Mouse (Mus musculus): ENCODE results near the gene Rasgrp4.

Gene Rasgrp4

DNA sequence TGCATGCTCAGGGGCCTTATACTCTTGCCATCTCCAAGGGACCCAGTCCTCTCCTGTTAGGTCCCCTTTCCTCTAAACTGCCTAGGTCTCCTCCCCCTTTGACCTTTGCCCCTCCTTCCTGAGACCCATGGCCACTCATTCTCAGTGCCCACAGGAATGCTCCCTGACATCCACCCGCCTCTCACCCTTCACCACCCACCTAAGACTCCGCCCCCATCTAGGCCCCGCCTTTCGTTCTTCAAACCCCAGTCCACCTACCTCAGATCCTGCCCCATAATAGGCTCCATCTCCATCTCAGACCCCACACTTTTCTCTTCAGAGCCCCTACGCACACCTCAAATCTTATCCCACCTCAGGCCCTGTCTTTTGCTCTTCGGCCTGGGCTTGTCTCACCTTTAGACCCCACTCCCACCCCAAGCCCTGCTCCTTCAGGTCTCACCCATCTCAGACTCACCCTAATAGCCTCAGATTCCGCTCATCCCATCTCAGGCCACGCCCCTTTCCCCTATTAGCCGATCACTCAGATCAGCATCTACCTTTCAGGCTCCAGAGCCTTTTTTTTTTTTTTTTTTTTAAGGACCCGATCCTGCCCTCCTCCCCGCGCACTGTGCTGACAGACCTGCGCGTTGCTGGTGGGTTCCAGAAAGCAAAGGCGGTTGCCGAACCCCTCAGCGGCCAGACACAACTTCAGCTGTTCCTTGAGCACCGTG is 16.4 kb upstream of the Rasgrp4 start:
- Histone ChIP-seq H3K27me3 (ENCODE audit: insufficient read depth, low read length) (peaks cover 13% of the 10 kb centered on the region; the same call in 1 of the 2 replicates), H3K9me3 (ENCODE audit: low read length) (no peaks in the 10 kb centered on the region), H3K36me3 (ENCODE audit: insufficient read depth, low read length) (peaks cover 12% of the 10 kb centered on the region), H3K4me1 (replicated peaks; ENCODE audit: low read depth, low read length) (peaks cover 25% of the 10 kb centered on the region), H3K4me3 (replicated peaks; ENCODE audit: low read length) (peak overlapping the region; percentile 59)
- TF ChIP-seq NANOG (IDR thresholded peaks at IDR 0.05; ENCODE audit: borderline replicate concordance, low read length) (no peak), CTCF (conservative IDR thresholded peaks at IDR 0.05; ENCODE audit: low read length) (no peak), POU5F1 (IDR thresholded peaks at IDR 0.05; ENCODE audit: borderline replicate concordance, low read length) (no peak)

GRCm38 (mm10) chr7:29119526-29119925 is 15.1 kb upstream of the Rasgrp4 start:
- no peak overlapping the region for H3K4me3 ChIP-seq (replicated peaks; ENCODE audit: low read length)
- no peak for TF ChIP-seq CTCF (conservative IDR thresholded peaks at IDR 0.05; ENCODE audit: low read length)
- TF ChIP-seq NANOG (IDR thresholded peaks at IDR 0.05; ENCODE audit: borderline replicate concordance, low read length): no peak
- TF ChIP-seq POU5F1 (IDR thresholded peaks at IDR 0.05; ENCODE audit: borderline replicate concordance, low read length): no peak
- H3K36me3 ChIP-seq (ENCODE audit: insufficient read depth, low read length): peaks cover 7% of the 10 kb centered on the region

DNA sequence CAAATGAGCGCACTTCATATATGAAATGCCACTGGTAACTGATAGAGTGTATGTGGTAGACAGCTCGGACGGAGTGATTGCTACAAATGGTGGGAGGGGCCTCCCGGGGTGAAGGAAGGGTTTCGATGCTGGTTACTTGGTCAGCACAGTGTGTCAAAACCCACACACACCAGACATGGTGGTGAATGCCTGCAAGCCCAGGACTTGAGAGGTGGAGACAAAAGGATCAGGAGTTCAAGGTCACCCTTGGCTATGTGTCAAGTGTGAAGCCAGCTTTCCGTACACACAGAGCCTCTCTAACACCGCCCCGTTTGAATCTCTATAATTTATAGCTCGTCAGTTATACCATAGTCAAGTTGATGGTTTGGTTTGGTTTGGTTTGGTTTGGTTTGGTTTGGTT is 11.8 kb upstream of the Rasgrp4 start:
- TF ChIP-seq CTCF (conservative IDR thresholded peaks at IDR 0.05; ENCODE audit: low read length) (no peak), NANOG (IDR thresholded peaks at IDR 0.05; ENCODE audit: borderline replicate concordance, low read length) (no peak), POU5F1 (IDR thresholded peaks at IDR 0.05; ENCODE audit: borderline replicate concordance, low read length) (no peak)
- Histone ChIP-seq H3K4me1 (replicated peaks; ENCODE audit: low read depth, low read length) (peaks cover 58% of the 10 kb centered on the region), H3K4me3 (replicated peaks; ENCODE audit: low read length) (0 out of 2 replicates have a peak overlapping the region, but pooled peaks have one; percentile 11), H3K27me3 (ENCODE audit: insufficient read depth, low read length) (peaks cover 14% of the 10 kb centered on the region), H3K9me3 (ENCODE audit: low read length) (no peaks in the 10 kb centered on the region), H3K36me3 (ENCODE audit: insufficient read depth, low read length) (no peaks in the 10 kb centered on the region)

More at GRCm38 (mm10) chr7:29119526-29119925, 15.1 kb upstream of the Rasgrp4 start:
- Histone ChIP-seq H3K9me3 (ENCODE audit: low read length) (no peaks in the 10 kb centered on the region), H3K27me3 (ENCODE audit: insufficient read depth, low read length) (peaks cover 20% of the 10 kb centered on the region), H3K4me1 (replicated peaks; ENCODE audit: low read depth, low read length) (peaks cover 38% of the 10 kb centered on the region)

DNA sequence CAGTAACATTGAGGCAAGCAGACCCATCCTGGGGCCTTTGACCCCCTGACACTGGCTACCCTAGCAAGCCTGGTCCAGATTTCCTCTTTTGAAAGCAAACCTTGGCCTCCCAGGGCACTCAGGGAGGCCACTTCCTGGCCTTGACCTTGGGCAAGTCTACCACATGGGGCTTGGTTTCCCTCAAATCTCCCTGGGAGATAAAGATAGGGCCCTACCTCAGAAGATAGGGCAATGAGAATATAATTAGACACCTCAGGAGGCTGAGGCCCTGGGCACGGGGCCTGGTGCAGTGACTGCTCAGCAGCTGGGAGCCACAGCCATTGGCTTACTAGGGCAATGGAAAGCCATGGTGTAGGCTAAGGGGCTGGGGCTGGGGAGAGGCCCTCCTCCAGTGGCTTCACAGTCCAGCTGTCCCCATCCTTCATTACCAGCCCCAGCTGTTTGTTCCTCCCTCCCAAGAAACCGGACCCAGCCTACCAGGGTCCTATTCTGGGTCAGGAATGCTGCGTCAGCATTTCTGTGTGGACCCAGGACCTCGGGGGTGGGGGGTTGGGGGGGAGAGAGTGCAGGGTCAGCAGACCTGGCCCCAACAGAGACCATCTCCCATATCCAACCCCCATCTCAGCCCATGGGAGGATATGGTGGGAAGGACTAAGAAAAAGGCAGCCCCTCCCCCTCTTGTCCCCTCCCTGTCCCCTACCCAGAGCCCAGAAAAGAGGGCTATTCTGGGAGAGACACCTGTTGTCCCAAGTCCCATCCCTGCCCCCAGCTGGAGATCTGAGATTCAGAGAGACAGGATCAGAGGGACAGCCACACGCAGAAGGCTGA is 10.9 kb upstream of the Rasgrp4 start:
- H3K27me3 ChIP-seq (ENCODE audit: insufficient read depth, low read length): peaks cover 14% of the 10 kb centered on the region
- no peaks in the 10 kb centered on the region for H3K9me3 ChIP-seq (ENCODE audit: low read length)
- no peaks in the 10 kb centered on the region for H3K36me3 ChIP-seq (ENCODE audit: insufficient read depth, low read length)
- no peak for TF ChIP-seq CTCF (conservative IDR thresholded peaks at IDR 0.05; ENCODE audit: low read length)
- no peak for TF ChIP-seq POU5F1 (IDR thresholded peaks at IDR 0.05; ENCODE audit: borderline replicate concordance, low read length)
- TF ChIP-seq NANOG (IDR thresholded peaks at IDR 0.05; ENCODE audit: borderline replicate concordance, low read length): no peak
- peaks cover 49% of the 10 kb centered on the region for H3K4me1 ChIP-seq (replicated peaks; ENCODE audit: low read depth, low read length)
- H3K4me3 ChIP-seq (replicated peaks; ENCODE audit: low read length): peak overlapping the region; percentile 77

GRCm38 (mm10) chr7:29124970-29125369 is 9.7 kb upstream of the Rasgrp4 start, which contains the start of gene Ryr1:
Ryr1 (minus strand) TSS chr7:29125179.
- H3K27me3 ChIP-seq (ENCODE audit: insufficient read depth, low read length): peaks cover 8% of the 10 kb centered on the region; the same call in 1 of the 2 replicates
- no peaks in the 10 kb centered on the region for H3K9me3 ChIP-seq (ENCODE audit: low read length)
- H3K4me3 ChIP-seq (replicated peaks; ENCODE audit: low read length): peak within 1 kb of the TSS; percentile 77
- TF ChIP-seq NANOG (IDR thresholded peaks at IDR 0.05; ENCODE audit: borderline replicate concordance, low read length) (no peak), CTCF (conservative IDR thresholded peaks at IDR 0.05; ENCODE audit: low read length) (no peak), POU5F1 (IDR thresholded peaks at IDR 0.05; ENCODE audit: borderline replicate concordance, low read length) (no peak)
- no peaks in the 10 kb centered on the region for H3K36me3 ChIP-seq (ENCODE audit: insufficient read depth, low read length)
- peaks cover 51% of the 10 kb centered on the region for H3K4me1 ChIP-seq (replicated peaks; ENCODE audit: low read depth, low read length)

DNA sequence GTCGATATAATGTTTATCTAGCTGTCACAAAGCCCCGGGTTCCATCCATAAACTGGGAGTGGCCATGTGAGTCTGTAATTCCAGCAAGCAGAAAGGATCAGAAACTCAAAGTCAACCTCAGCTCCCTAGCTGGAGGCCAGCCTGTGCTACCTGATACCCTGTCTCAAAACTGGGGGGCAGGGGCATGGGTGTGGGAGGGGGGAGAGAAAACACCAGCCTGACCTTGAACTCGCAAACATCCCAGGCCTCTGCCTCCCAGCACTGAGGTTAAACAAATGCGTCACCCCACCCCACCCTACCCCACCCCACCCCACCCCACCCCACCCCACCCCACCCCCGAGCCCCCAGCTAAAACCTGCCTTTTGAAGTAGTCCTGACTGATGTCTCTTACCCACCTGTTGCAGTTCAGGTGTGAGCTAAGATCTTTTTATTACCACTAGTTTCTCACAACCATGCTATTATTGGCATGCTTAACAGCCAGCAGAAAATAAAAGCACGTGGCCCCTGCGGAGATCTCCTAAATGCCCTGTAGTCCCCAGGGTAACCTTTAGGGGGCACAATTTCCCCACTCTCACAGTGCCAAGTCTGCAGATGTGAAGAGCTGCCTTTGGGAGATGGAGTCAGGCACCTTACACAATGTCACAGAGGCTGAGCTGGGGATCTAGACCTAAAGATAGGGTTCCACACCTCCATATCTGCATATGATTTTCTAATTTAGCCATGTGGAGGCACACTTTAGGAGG is 8.3 kb upstream of the Rasgrp4 start:
- Histone ChIP-seq H3K27me3 (ENCODE audit: insufficient read depth, low read length) (peaks cover 8% of the 10 kb centered on the region; the same call in 1 of the 2 replicates), H3K4me1 (replicated peaks; ENCODE audit: low read depth, low read length) (peaks cover 56% of the 10 kb centered on the region), H3K36me3 (ENCODE audit: insufficient read depth, low read length) (no peaks in the 10 kb centered on the region), H3K9me3 (ENCODE audit: low read length) (no peaks in the 10 kb centered on the region), H3K4me3 (replicated peaks; ENCODE audit: low read length) (no peak overlapping the region)
- TF ChIP-seq POU5F1 (IDR thresholded peaks at IDR 0.05; ENCODE audit: borderline replicate concordance, low read length): no peak
- TF ChIP-seq NANOG (IDR thresholded peaks at IDR 0.05; ENCODE audit: borderline replicate concordance, low read length): no peak
- peak; percentile 99 for TF ChIP-seq CTCF (conservative IDR thresholded peaks at IDR 0.05; ENCODE audit: low read length)

DNA sequence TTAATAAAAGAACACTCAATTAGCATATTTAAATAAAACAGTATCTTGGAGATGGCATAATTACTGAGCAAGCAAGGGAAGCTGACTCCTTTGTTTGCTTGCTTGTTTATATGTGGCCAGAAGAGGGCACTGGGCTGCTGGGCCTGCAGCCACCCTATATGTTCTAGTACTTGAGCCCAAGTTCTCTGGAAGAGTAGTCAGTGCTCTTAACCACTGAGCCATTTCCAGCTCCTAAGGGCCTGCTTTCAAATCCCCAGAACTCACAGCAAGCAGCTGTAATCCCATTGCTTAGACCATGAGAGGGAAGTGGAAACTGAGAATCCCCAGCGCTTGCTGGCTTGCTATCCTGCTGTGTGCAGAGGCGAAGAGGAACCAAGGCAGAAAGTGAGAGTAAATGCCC is 5.9 kb upstream of the Rasgrp4 start:
- H3K4me3 ChIP-seq (replicated peaks; ENCODE audit: low read length): no peak overlapping the region
- H3K4me1 ChIP-seq (replicated peaks; ENCODE audit: low read depth, low read length): peaks cover 41% of the 10 kb centered on the region
- no peaks in the 10 kb centered on the region for H3K36me3 ChIP-seq (ENCODE audit: insufficient read depth, low read length)
- no peaks in the 10 kb centered on the region for H3K9me3 ChIP-seq (ENCODE audit: low read length)
- no peak for TF ChIP-seq NANOG (IDR thresholded peaks at IDR 0.05; ENCODE audit: borderline replicate concordance, low read length)
- peak; percentile 37 for TF ChIP-seq CTCF (conservative IDR thresholded peaks at IDR 0.05; ENCODE audit: low read length)
- peaks cover 8% of the 10 kb centered on the region; the same call in 1 of the 2 replicates for H3K27me3 ChIP-seq (ENCODE audit: insufficient read depth, low read length)

DNA sequence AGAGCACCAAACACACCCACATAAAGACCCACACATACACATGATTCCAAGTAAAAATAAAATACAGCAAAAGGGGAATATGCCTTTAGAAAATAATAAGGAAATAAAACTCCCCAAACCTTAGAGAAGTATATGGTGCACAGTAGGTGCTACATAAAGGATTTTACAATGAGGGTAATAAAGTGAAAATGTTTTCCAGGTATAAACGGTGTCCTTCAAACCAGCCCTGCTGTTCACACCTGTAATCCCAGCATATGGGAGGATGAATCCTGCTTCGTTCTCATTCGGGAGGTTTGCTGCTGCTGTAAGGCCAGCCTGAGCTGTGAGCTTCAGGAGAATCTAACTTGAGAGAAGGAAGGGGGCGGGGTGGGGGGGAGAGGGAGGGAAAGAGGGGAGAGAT is 421 bp upstream of the Rasgrp4 start:
- H3K4me3 ChIP-seq (replicated peaks; ENCODE audit: low read length): no peak overlapping the region
- H3K36me3 ChIP-seq (ENCODE audit: insufficient read depth, low read length): no peaks in the 10 kb centered on the region
- TF ChIP-seq NANOG (IDR thresholded peaks at IDR 0.05; ENCODE audit: borderline replicate concordance, low read length) (no peak), POU5F1 (IDR thresholded peaks at IDR 0.05; ENCODE audit: borderline replicate concordance, low read length) (no peak), CTCF (conservative IDR thresholded peaks at IDR 0.05; ENCODE audit: low read length) (no peak)
- no peaks in the 10 kb centered on the region for H3K9me3 ChIP-seq (ENCODE audit: low read length)
- H3K4me1 ChIP-seq (replicated peaks; ENCODE audit: low read depth, low read length): peaks cover 51% of the 10 kb centered on the region
- H3K27me3 ChIP-seq (ENCODE audit: insufficient read depth, low read length): peaks cover 4% of the 10 kb centered on the region

Measured in E14TG2a.4 (cell line).